ENCODE assay signal across 8 mouse cellular contexts in genomic region chr8:11477178-11477553, GRCm38 (mm10). TPM values are rescaled to one million over a fixed set of nuclear protein-coding genes. Genes with fewer than 3 reads are reported as not detected.
A peak's percentile ranks its signal among the peaks of the same experiment; 100 is the strongest.
DNase-seq lines count a peak whose midpoint lies in the region; ATAC-seq and TF ChIP-seq lines count a peak whose summit lies in the region.

No protein-coding gene starts in this region.

- no peak overlapping the region for H3K9ac ChIP-seq in intestine, embryonic 14.5 days (ENCODE audit: low read length)
- no peak overlapping the region for H3K9ac ChIP-seq in midbrain, embryonic 15.5 days

- peaks cover 44% of the 10 kb centered on the region for H3K4me1 ChIP-seq in kidney, adult 2 months (ENCODE audit: control insufficient read depth, insufficient read depth, low read length)
- H3K4me1 ChIP-seq in brown adipose tissue, adult 24 weeks (ENCODE audit: control insufficient read depth, insufficient read depth, insufficient read length, low read length): peaks cover 8% of the 10 kb centered on the region
- H3K4me1 ChIP-seq in intestine, embryonic 14.5 days (replicated peaks; ENCODE audit: control insufficient read depth, insufficient read depth, low read length): peaks cover 21% of the 10 kb centered on the region
- peaks cover 19% of the 10 kb centered on the region for H3K4me1 ChIP-seq in midbrain, embryonic 15.5 days

- peak overlapping the region; percentile 75 for H3K4me3 ChIP-seq in kidney, adult 2 months (ENCODE audit: insufficient read depth, low read depth, low read length)
- H3K4me3 ChIP-seq in brown adipose tissue, adult 24 weeks (ENCODE audit: insufficient read depth, low read depth, low read length): peak overlapping the region; percentile 69
- H3K4me3 ChIP-seq in intestine, embryonic 14.5 days (ENCODE audit: low read depth, low read length): peak overlapping the region; percentile 61
- H3K4me3 ChIP-seq in midbrain, embryonic 15.5 days: peak overlapping the region; percentile 47

- DNase-seq in kidney, adult 2 months: no peak
- no peak for DNase-seq in kidney, postnatal 25 days
- peak; percentile 63 for DNase-seq in intestine, embryonic 14.5 days (ENCODE audit: low spot score)
- DNase-seq in gastrocnemius, postnatal 14 days: no peak
- DNase-seq in layer of hippocampus, adult 9-10 months (ENCODE audit: low spot score): no peak
- no peak for DNase-seq in natural killer cell, adult 2 months (ENCODE audit: low spot score in 2 of 2)

- ATAC-seq in intestine, embryonic 14.5 days (replicated peaks; ENCODE audit: low FRiP score, low TSS enrichment, low read depth): no peak
- ATAC-seq in midbrain, embryonic 15.5 days (replicated peaks): no peak

- peak overlapping the region; percentile 88 for H3K4me2 ChIP-seq in intestine, embryonic 14.5 days (ENCODE audit: low read length)
- peak overlapping the region; percentile 5 for H3K4me2 ChIP-seq in midbrain, embryonic 15.5 days

- 7% methylated on average over 9 of the region's 9 CpGs for WGBS in kidney, adult 2 months
- WGBS in intestine, embryonic 14.5 days: 7% methylated on average over 9 of the region's 9 CpGs
- 3% methylated on average over 9 of the region's 9 CpGs for WGBS in midbrain, embryonic 15.5 days

- no peaks in the 10 kb centered on the region for H3K9me3 ChIP-seq in intestine, embryonic 14.5 days (ENCODE audit: control insufficient read depth, low read length)
- H3K9me3 ChIP-seq in midbrain, embryonic 15.5 days: no peaks in the 10 kb centered on the region

- no peak for TF ChIP-seq CTCF in kidney, adult 2 months (conservative IDR thresholded peaks at IDR 0.05; ENCODE audit: insufficient read depth, insufficient read length, low read depth, low read length)

- intact Hi-C loops in gastrocnemius, postnatal 14 days (cut with DNase I; ENCODE audit: low total_unique reads): no loop called here

- no peaks in the 10 kb centered on the region for H3K27me3 ChIP-seq in kidney, adult 2 months (replicated peaks; ENCODE audit: control insufficient read depth, insufficient read depth, low read length)
- H3K27me3 ChIP-seq in intestine, embryonic 14.5 days (replicated peaks; ENCODE audit: control insufficient read depth, insufficient read depth, low read length): peaks cover 41% of the 10 kb centered on the region
- peaks cover 64% of the 10 kb centered on the region for H3K27me3 ChIP-seq in midbrain, embryonic 15.5 days (replicated peaks)

- no peak for TF ChIP-seq POLR2A in kidney, adult 2 months (IDR thresholded peaks at IDR 0.05; ENCODE audit: low read depth, low read length)

- peak overlapping the region; percentile 85 for H3K27ac ChIP-seq in kidney, adult 2 months (ENCODE audit: insufficient read depth, low read depth, low read length)
- H3K27ac ChIP-seq in brown adipose tissue, adult 24 weeks (replicated peaks; ENCODE audit: low read depth, low read length): peak overlapping the region; percentile 80
- no peak overlapping the region for H3K27ac ChIP-seq in intestine, embryonic 14.5 days (ENCODE audit: low read depth)
- no peak overlapping the region for H3K27ac ChIP-seq in midbrain, embryonic 15.5 days

- H3K36me3 ChIP-seq in kidney, adult 2 months (ENCODE audit: control insufficient read depth, insufficient read depth, low read length): no peaks in the 10 kb centered on the region
- H3K36me3 ChIP-seq in intestine, embryonic 14.5 days (ENCODE audit: control insufficient read depth, insufficient read depth, low read length): no peaks in the 10 kb centered on the region
- no peaks in the 10 kb centered on the region for H3K36me3 ChIP-seq in midbrain, embryonic 15.5 days (replicated peaks)

RNA-seq across cellular contexts. Expression of gene Rab20, which starts 1.3 kb away (rescaled TPM):
- 74.5 and 76.5 TPM in 2 replicates for polyA plus RNA-seq in kidney, adult 2 months (2012; rRNA removed)
- 1.6 and 3.2 TPM in 2 replicates for polyA plus RNA-seq in brown adipose tissue, adult 24 weeks (2012; ENCODE audit: insufficient read depth, insufficient read length, missing spikeins)
- 7.8 and 8.6 TPM in 2 replicates for polyA plus RNA-seq in intestine, embryonic 14.5 days (2014; fragmentation: Nextera tagmentation; extraction: Ambion mirVana)
- polyA plus RNA-seq in midbrain, embryonic 15.5 days (2015; fragmentation: Nextera tagmentation; extraction: Ambion mirVana): 0.71 and 1.3 TPM in 2 replicates
- total RNA-seq in gastrocnemius, postnatal 14 days (2021): under 1 TPM; 0.53 to 0.69 TPM

RNA-seq across cellular contexts. Expression of gene Naxd, which starts 20.1 kb away (rescaled TPM):
- 111 and 118 TPM in 2 replicates for polyA plus RNA-seq in kidney, adult 2 months (2012; rRNA removed)
- polyA plus RNA-seq in brown adipose tissue, adult 24 weeks (2012; ENCODE audit: insufficient read depth, insufficient read length, missing spikeins): 65.0 and 69.8 TPM in 2 replicates
- polyA plus RNA-seq in intestine, embryonic 14.5 days (2014; fragmentation: Nextera tagmentation; extraction: Ambion mirVana): 109 and 111 TPM in 2 replicates
- polyA plus RNA-seq in midbrain, embryonic 15.5 days (2015; fragmentation: Nextera tagmentation; extraction: Ambion mirVana): 140 and 153 TPM in 2 replicates
- 10 to 100 TPM; 23.4 to 27.3 TPM for total RNA-seq in gastrocnemius, postnatal 14 days (2021)

Comparison
In these comparisons a context has a peak if more than half of its experiments do, and no peak if none do; other contexts are left out.
1. H3K27ac ChIP-seq: peak in kidney, adult 2 months (single experiment) and brown adipose tissue, adult 24 weeks (single experiment); none in intestine, embryonic 14.5 days (single experiment) and midbrain, embryonic 15.5 days (single experiment).
2. Peak in every context shown above with its lines, with median percentiles within 50 percentile points of each other: H3K4me3 ChIP-seq.